Mouse (Mus musculus) liver, adult 2 months (tissue): ENCODE results near the gene Ptgs1.

Experiments used
- CTCF ChIP-seq: fragments of 200-500 bp; IDR thresholded peaks from 2 replicates; pipeline ENCODE4 v1.5.1; 2011; ENCODE audit warnings: low read depth, low read length, control low read depth
- POLR2A ChIP-seq: fragments of 200-500 bp; IDR thresholded peaks from 2 replicates; pipeline ENCODE4 v1.6.1; 2011; ENCODE audit warnings: low read length, control low read depth; ENCODE audit not compliant: insufficient read depth; ENCODE audit errors: extremely low read depth

DNA sequence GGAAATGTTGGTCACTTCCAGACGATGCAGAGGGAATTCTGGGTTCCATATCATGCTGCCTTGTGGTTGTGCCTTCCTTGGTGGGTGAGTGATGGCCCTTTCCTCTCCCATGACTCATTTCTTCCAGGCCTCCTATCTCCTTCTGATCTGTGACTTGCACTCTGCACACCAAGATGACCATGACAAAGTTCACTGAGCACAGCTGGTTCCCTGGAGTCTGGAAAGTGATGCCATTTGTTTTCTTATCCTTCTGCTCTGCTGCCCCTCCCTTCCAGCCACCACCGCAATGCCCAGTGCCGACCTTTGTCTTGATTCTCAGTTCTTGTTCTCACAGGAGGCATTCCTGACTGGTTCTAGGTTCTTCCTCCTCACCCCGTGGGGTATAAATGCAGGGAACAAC, 29.2 kb downstream of the Ptgs1 start:
- TF ChIP-seq CTCF (no peak), POLR2A (no peak)
